Mouse (Mus musculus): ENCODE data around the gene Thsd7b. TPM values are rescaled to one million over a fixed set of nuclear protein-coding genes. Genes with fewer than 3 reads are reported as not detected.

Gene Thsd7b
- polyA plus RNA-seq, 1 experiment from 2014 or later = 5.7 TPM

GRCm38 (mm10) chr1:129484266-129485031 is 211.3 kb downstream of the Thsd7b start:
- ATAC-seq (no peak), DNase-seq (ENCODE audit: low spot score) (no peak)
- Histone ChIP-seq H3K9ac (ENCODE audit: low read length) (no peak overlapping the region), H3K9me3 (replicated peaks; ENCODE audit: control insufficient read depth, low read length) (no peaks in the 10 kb centered on the region), H3K36me3 (ENCODE audit: control insufficient read depth, insufficient read depth, low read length) (no peaks in the 10 kb centered on the region), H3K27me3 (replicated peaks; ENCODE audit: control insufficient read depth, insufficient read depth, low read length) (no peaks in the 10 kb centered on the region), H3K4me1 (ENCODE audit: control insufficient read depth, insufficient read depth, low read length) (no peaks in the 10 kb centered on the region), H3K27ac (ENCODE audit: low read depth, low read length) (no peak overlapping the region), H3K4me3 (ENCODE audit: low read depth, low read length) (no peak overlapping the region), H3K4me2 (ENCODE audit: low read length) (no peak overlapping the region)
- WGBS = 75% methylated on average over 5 of the region's 5 CpGs

- WGBS = 91% methylated on average over 3 of the region's 3 CpGs
Measured at GRCm38 (mm10) chr1:129491136-129491535, 218.0 kb downstream of the Thsd7b start.

DNA sequence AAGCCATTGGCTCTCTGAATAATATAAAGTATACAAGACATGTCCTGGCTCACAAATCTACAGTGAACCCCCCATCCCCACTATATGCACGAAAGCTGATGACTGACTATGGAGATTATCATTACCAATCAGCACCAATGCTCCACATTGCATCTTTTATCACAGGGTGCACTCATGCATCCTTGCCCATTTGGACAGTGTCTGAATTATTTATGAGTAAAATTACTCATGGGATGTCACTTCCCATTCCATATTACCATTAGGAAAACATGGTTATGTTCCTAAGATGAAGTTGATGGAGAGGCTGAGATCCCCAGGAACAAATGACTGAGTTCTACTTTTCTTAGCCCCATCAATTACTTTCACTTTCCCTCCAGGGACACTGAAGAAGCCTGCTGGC is 220.8 kb downstream of the Thsd7b start:
- no peak for DNase-seq (ENCODE audit: low spot score)

More at GRCm38 (mm10) chr1:129491136-129491535, 218.0 kb downstream of the Thsd7b start:
- H3K4me3 ChIP-seq (ENCODE audit: low read depth, low read length) = no peak overlapping the region
- H3K9me3 ChIP-seq (replicated peaks; ENCODE audit: control insufficient read depth, low read length) = no peaks in the 10 kb centered on the region
- H3K27me3 ChIP-seq (replicated peaks; ENCODE audit: control insufficient read depth, insufficient read depth, low read length) = no peaks in the 10 kb centered on the region
- H3K9ac ChIP-seq (ENCODE audit: low read length) = no peak overlapping the region
- no peak for DNase-seq (ENCODE audit: low spot score)
- H3K4me1 ChIP-seq (ENCODE audit: control insufficient read depth, insufficient read depth, low read length) = no peaks in the 10 kb centered on the region
- no peak overlapping the region for H3K4me2 ChIP-seq (ENCODE audit: low read length)
- ATAC-seq = no peak
- H3K27ac ChIP-seq (ENCODE audit: low read depth, low read length) = no peak overlapping the region
- no peaks in the 10 kb centered on the region for H3K36me3 ChIP-seq (ENCODE audit: control insufficient read depth, insufficient read depth, low read length)

DNA sequence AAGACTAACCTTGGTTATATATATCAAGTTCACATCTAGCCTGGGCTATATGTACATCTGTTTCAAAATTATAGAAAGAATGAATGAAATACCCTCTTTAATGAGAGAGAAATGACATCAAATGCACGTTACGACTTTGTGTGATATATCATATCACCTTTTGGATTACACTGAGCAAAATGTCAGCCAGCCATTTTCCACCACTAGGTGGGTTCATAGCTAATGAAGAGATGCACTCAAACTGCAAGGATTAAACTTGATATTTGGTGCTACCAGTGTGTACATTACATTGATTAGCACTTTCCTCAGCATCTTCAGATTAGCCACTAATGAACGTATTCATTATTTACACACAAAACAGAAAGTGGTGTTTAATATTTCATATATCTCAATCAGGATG is 228.6 kb downstream of the Thsd7b start:
- no peak for DNase-seq (ENCODE audit: low spot score)
- no peak overlapping the region for H3K9ac ChIP-seq (ENCODE audit: low read length)
- H3K4me2 ChIP-seq (ENCODE audit: low read length) = no peak overlapping the region
- no peaks in the 10 kb centered on the region for H3K4me1 ChIP-seq (ENCODE audit: control insufficient read depth, insufficient read depth, low read length)
- no peaks in the 10 kb centered on the region for H3K9me3 ChIP-seq (replicated peaks; ENCODE audit: control insufficient read depth, low read length)
- H3K27ac ChIP-seq (ENCODE audit: low read depth, low read length) = no peak overlapping the region
- 87% methylated on average over 3 of the region's 3 CpGs for WGBS
- no peaks in the 10 kb centered on the region for H3K36me3 ChIP-seq (ENCODE audit: control insufficient read depth, insufficient read depth, low read length)
- H3K27me3 ChIP-seq (replicated peaks; ENCODE audit: control insufficient read depth, insufficient read depth, low read length) = no peaks in the 10 kb centered on the region
- H3K4me3 ChIP-seq (ENCODE audit: low read depth, low read length) = no peak overlapping the region
- no peak for ATAC-seq

More for the DNA sequence above, 220.8 kb downstream of the Thsd7b start:
- Histone ChIP-seq H3K4me3 (ENCODE audit: low read depth, low read length) (no peak overlapping the region), H3K4me2 (ENCODE audit: low read length) (no peak overlapping the region), H3K9ac (ENCODE audit: low read length) (no peak overlapping the region), H3K27me3 (replicated peaks; ENCODE audit: control insufficient read depth, insufficient read depth, low read length) (no peaks in the 10 kb centered on the region), H3K9me3 (replicated peaks; ENCODE audit: control insufficient read depth, low read length) (no peaks in the 10 kb centered on the region), H3K36me3 (ENCODE audit: control insufficient read depth, insufficient read depth, low read length) (no peaks in the 10 kb centered on the region), H3K27ac (ENCODE audit: low read depth, low read length) (no peak overlapping the region), H3K4me1 (ENCODE audit: control insufficient read depth, insufficient read depth, low read length) (no peaks in the 10 kb centered on the region)
- ATAC-seq = no peak
- 92% methylated on average over 1 of the region's 1 CpGs for WGBS

GRCm38 (mm10) chr1:129516379-129516778 is 243.3 kb downstream of the Thsd7b start:
- ATAC-seq = no peak
- Histone ChIP-seq H3K4me3 (ENCODE audit: low read depth, low read length) (no peak overlapping the region), H3K9me3 (replicated peaks; ENCODE audit: control insufficient read depth, low read length) (no peaks in the 10 kb centered on the region), H3K27ac (ENCODE audit: low read depth, low read length) (no peak overlapping the region), H3K36me3 (ENCODE audit: control insufficient read depth, insufficient read depth, low read length) (no peaks in the 10 kb centered on the region), H3K4me1 (ENCODE audit: control insufficient read depth, insufficient read depth, low read length) (no peaks in the 10 kb centered on the region), H3K4me2 (ENCODE audit: low read length) (no peak overlapping the region), H3K27me3 (replicated peaks; ENCODE audit: control insufficient read depth, insufficient read depth, low read length) (no peaks in the 10 kb centered on the region), H3K9ac (ENCODE audit: low read length) (no peak overlapping the region)
- DNase-seq (ENCODE audit: low spot score) = no peak
- 86% methylated on average over 1 of the region's 1 CpGs for WGBS

DNA sequence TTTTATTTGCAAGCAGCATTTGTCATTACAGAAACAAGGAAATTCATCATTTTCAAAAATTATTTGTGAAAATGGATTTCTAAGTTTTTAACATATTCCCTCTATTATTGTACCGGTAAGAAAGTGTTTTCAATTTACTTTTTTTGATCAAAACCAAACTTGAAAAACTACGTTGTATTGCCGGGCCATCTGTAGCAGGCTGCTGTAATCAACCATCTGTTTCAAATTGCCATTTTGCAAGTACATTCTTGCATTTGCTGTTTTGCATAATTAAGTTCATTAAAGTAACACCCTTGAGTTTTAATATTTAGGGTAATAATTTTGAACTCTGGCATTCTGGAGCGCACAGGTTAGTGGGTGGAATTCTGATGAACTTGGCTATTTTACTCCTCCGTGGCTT is 246.6 kb downstream of the Thsd7b start:
- H3K4me1 ChIP-seq (ENCODE audit: control insufficient read depth, insufficient read depth, low read length) = no peaks in the 10 kb centered on the region
- H3K9ac ChIP-seq (ENCODE audit: low read length) = no peak overlapping the region
- 69% methylated on average over 5 of the region's 5 CpGs for WGBS
- H3K36me3 ChIP-seq (ENCODE audit: control insufficient read depth, insufficient read depth, low read length) = no peaks in the 10 kb centered on the region
- H3K9me3 ChIP-seq (replicated peaks; ENCODE audit: control insufficient read depth, low read length) = no peaks in the 10 kb centered on the region
- ATAC-seq (0 out of 2 replicates have a peak, but pooled peaks have one; percentile 42), DNase-seq (ENCODE audit: low spot score) (peak; percentile 24)
- no peak overlapping the region for H3K4me2 ChIP-seq (ENCODE audit: low read length)
- no peaks in the 10 kb centered on the region for H3K27me3 ChIP-seq (replicated peaks; ENCODE audit: control insufficient read depth, insufficient read depth, low read length)
- H3K27ac ChIP-seq (ENCODE audit: low read depth, low read length) = no peak overlapping the region
- H3K4me3 ChIP-seq (ENCODE audit: low read depth, low read length) = no peak overlapping the region

DNA sequence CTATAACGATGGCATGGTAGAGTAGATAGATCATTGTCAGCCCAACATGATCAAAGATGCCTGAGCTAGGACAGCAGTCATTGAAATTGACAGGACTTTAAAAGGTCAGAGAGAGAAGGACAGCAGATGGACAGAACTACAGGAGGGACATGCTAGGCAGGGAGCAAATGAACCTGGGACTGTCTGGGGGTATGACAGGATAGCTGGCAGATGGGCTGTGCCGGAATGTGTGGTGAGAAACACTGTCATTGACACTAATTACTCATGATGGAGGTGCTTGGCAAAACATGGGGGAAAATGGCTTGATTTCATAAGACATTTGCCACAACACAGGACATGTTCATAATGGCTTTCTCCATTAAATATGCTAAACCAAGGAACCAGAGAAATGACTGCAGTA is 253.9 kb downstream of the Thsd7b start:
- WGBS = 94% methylated on average over 2 of the region's 2 CpGs
- Histone ChIP-seq H3K27me3 (replicated peaks; ENCODE audit: control insufficient read depth, insufficient read depth, low read length) (no peaks in the 10 kb centered on the region), H3K4me2 (ENCODE audit: low read length) (no peak overlapping the region), H3K36me3 (ENCODE audit: control insufficient read depth, insufficient read depth, low read length) (no peaks in the 10 kb centered on the region), H3K4me3 (ENCODE audit: low read depth, low read length) (no peak overlapping the region), H3K4me1 (ENCODE audit: control insufficient read depth, insufficient read depth, low read length) (no peaks in the 10 kb centered on the region), H3K27ac (ENCODE audit: low read depth, low read length) (no peak overlapping the region), H3K9ac (ENCODE audit: low read length) (no peak overlapping the region), H3K9me3 (replicated peaks; ENCODE audit: control insufficient read depth, low read length) (no peaks in the 10 kb centered on the region)
- ATAC-seq (no peak), DNase-seq (ENCODE audit: low spot score) (no peak)

- ATAC-seq = no peak
- 87% methylated on average over 3 of the region's 3 CpGs for WGBS
- Histone ChIP-seq H3K27me3 (replicated peaks; ENCODE audit: control insufficient read depth, insufficient read depth, low read length) (no peaks in the 10 kb centered on the region), H3K27ac (ENCODE audit: low read depth, low read length) (no peak overlapping the region), H3K4me3 (ENCODE audit: low read depth, low read length) (no peak overlapping the region), H3K4me2 (ENCODE audit: low read length) (no peak overlapping the region), H3K4me1 (ENCODE audit: control insufficient read depth, insufficient read depth, low read length) (no peaks in the 10 kb centered on the region), H3K36me3 (ENCODE audit: control insufficient read depth, insufficient read depth, low read length) (no peaks in the 10 kb centered on the region), H3K9me3 (replicated peaks; ENCODE audit: control insufficient read depth, low read length) (no peaks in the 10 kb centered on the region), H3K9ac (ENCODE audit: low read length) (no peak overlapping the region)
- peak; percentile 32 for DNase-seq (ENCODE audit: low spot score)
Measured at GRCm38 (mm10) chr1:129532206-129532605, 259.1 kb downstream of the Thsd7b start.

- Histone ChIP-seq H3K4me2 (ENCODE audit: low read length) (no peak overlapping the region), H3K4me3 (ENCODE audit: low read depth, low read length) (no peak overlapping the region), H3K4me1 (ENCODE audit: control insufficient read depth, insufficient read depth, low read length) (no peaks in the 10 kb centered on the region), H3K9ac (ENCODE audit: low read length) (no peak overlapping the region), H3K9me3 (replicated peaks; ENCODE audit: control insufficient read depth, low read length) (no peaks in the 10 kb centered on the region), H3K36me3 (ENCODE audit: control insufficient read depth, insufficient read depth, low read length) (no peaks in the 10 kb centered on the region), H3K27ac (ENCODE audit: low read depth, low read length) (no peak overlapping the region), H3K27me3 (replicated peaks; ENCODE audit: control insufficient read depth, insufficient read depth, low read length) (no peaks in the 10 kb centered on the region)
- ATAC-seq (no peak), DNase-seq (ENCODE audit: low spot score) (no peak)
- 69% methylated on average over 2 of the region's 2 CpGs for WGBS
Measured at GRCm38 (mm10) chr1:129538508-129538907, 265.4 kb downstream of the Thsd7b start.
